Mouse (Mus musculus) layer of hippocampus, adult 2 months (tissue): ENCODE measurements around the gene Pxmp4. TPM values are rescaled to one million over a fixed set of nuclear protein-coding genes. Genes with fewer than 3 reads are reported as not detected.

Experiments
- DNase-seq, 2 experiments: peaks; one replicate each; pipeline ENCODE4 v3.0.0; 2022; ENCODE audit warnings: low spot score in 2 of 2
- H3K27ac ChIP-seq: fragments of 200-600 bp; 2 replicates; pipeline ENCODE4 v1.8.1; 2022
- H3K4me3 ChIP-seq: fragments of 200-600 bp; 2 replicates; pipeline ENCODE4 v1.8.1; 2022; ENCODE audit warnings: mild to moderate bottlenecking
- CTCF ChIP-seq: fragments of 200-600 bp; conservative IDR thresholded peaks from 2 replicates; pipeline ENCODE4 v1.8.1; 2022; ENCODE audit warnings: antibody characterized with exemption, mild to moderate bottlenecking, moderate library complexity
- total RNA-seq, 2 experiments: library from RNA; stranded (reverse); gene quantifications; 2 replicates each; pipeline ENCODE4 v1.2.3; 2021

Pxmp4 gene
- total RNA-seq, 2 experiments from 2014 or later: 10.7 to 13.7 TPM

GRCm38 (mm10) chr2:154565562-154565961, 37.9 kb downstream of the Pxmp4 start:
- H3K4me3 ChIP-seq: no peak overlapping the region
- H3K27ac ChIP-seq: no peak overlapping the region
- DNase-seq: no peak
- TF ChIP-seq CTCF: no peak

DNA sequence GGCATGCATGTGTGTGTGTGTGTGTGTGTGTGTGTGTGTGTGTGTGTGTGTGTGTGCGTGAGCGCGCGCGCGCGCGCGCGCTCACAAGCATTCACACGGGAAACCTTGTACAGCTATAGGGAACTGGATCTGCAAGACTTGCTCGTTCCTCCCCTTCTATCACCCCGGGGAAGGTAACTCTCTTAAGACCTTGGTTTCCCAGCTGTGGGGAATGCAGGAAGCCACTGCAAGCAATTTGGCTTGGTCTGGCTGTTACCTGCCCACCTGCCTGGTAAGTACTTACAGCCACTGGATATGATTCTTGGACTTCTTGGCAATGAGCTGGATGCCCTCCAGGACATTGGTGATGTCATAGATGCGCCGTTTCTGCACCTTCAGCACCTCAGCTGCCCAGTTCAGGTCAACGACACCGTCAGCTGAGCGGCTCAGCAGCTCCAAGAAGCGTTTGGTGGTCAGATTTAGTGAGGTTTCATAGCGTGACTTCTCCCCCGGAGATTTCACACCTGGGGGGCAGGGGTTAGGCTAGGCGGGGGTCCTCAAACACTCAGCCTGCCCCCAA, 39.8 kb downstream of the Pxmp4 start:
- DNase-seq: no peak
- H3K4me3 ChIP-seq: no peak overlapping the region
- no peak for TF ChIP-seq CTCF
- H3K27ac ChIP-seq: no peak overlapping the region

- peak in 1 of 2 experiments; percentile 60 for DNase-seq
- Histone ChIP-seq H3K4me3 (peak within 1 kb of the TSS; percentile 62), H3K27ac (peak within 1 kb of the TSS; percentile 82)
- TF ChIP-seq CTCF: no peak
Observed at GRCm38 (mm10) chr2:154558264-154559039, 45.1 kb downstream of the Pxmp4 start, which contains the start of gene Necab3. Necab3 (minus strand) TSS chr2:154558890.

- Histone ChIP-seq H3K4me3 (peak overlapping the region; percentile 62), H3K27ac (peak overlapping the region; percentile 82; the same call in 1 of the 2 replicates)
- no peak for TF ChIP-seq CTCF
- DNase-seq: no peak
Observed at GRCm38 (mm10) chr2:154557184-154557832, 46.2 kb downstream of the Pxmp4 start.

- DNase-seq: peak in 1 of 2 experiments; percentile 43
- TF ChIP-seq CTCF: no peak
- Histone ChIP-seq H3K27ac (peak overlapping the region; percentile 36), H3K4me3 (no peak overlapping the region)
Observed at GRCm38 (mm10) chr2:154555235-154555634, 48.3 kb downstream of the Pxmp4 start.

DNA sequence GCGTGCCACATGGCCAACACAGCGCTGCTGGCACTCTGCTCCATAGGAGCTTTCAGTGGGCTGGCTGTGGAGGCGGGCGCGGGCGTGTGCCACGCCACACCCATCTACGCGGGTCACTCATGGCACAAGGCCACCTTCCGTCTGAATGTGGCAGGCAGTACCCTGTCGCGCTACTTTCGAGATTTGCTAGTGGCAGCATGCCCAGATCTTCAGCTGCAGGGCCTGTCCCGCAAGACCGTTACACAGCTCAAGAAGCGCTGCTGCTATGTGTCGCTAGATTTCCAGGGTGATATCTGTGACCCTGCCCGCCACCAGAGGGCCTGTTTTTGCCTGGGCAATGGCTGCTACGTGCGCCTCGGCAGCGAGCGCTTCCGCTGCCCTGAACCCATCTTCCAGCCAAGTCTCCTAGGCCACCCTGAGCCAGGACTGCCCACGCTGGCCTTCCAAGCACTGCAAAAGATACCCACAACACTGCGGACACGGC, 51.0 kb downstream of the Pxmp4 start:
- Histone ChIP-seq H3K4me3 (peak overlapping the region; percentile 43), H3K27ac (peak overlapping the region; percentile 62)
- TF ChIP-seq CTCF: peak; percentile 76
- peak; percentile 49 to 64 for DNase-seq

- TF ChIP-seq CTCF: no peak
- no peak for DNase-seq
- Histone ChIP-seq H3K27ac (peak overlapping the region; percentile 62), H3K4me3 (peak overlapping the region; percentile 43)
Observed at GRCm38 (mm10) chr2:154551927-154552326, 51.6 kb downstream of the Pxmp4 start.

GRCm38 (mm10) chr2:154551476-154551875, 52.0 kb downstream of the Pxmp4 start, which contains the start of gene Actl10:
Actl10 (plus strand) TSS chr2:154551776.
- peak within 1 kb of the TSS; percentile 43 for H3K4me3 ChIP-seq
- peak within 1 kb of the TSS; percentile 62 for H3K27ac ChIP-seq
- no peak for TF ChIP-seq CTCF

GRCm38 (mm10) chr2:154550937-154551336, 52.6 kb downstream of the Pxmp4 start:
- TF ChIP-seq CTCF: no peak
- Histone ChIP-seq H3K27ac (no peak overlapping the region), H3K4me3 (no peak overlapping the region)
- no peak for DNase-seq

More at GRCm38 (mm10) chr2:154551476-154551875, 52.0 kb downstream of the Pxmp4 start, which contains the start of gene Actl10:
- DNase-seq: no peak

DNA sequence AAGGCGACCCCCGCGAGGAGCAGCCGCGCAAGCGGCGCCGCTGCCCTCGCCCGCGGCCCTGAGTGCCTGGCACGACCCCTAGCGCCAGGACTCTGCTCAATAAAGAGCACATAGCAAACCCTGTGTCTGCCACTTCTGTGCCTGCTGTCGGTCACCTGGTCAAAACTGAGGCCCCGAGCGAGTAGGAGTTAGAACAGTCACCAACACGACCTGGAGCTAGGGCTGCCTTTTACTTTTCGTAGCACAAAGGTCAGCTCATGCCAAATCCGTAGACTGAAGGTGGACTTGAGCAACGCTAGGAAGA, 53.7 kb downstream of the Pxmp4 start:
- DNase-seq: no peak
- Histone ChIP-seq H3K4me3 (peak overlapping the region; percentile 52), H3K27ac (no peak overlapping the region)
- peak; percentile 34 for TF ChIP-seq CTCF

GRCm38 (mm10) chr2:154549127-154549885, 54.2 kb downstream of the Pxmp4 start:
- peak; percentile 29 to 45 for DNase-seq
- H3K27ac ChIP-seq: peak overlapping the region; percentile 32; the same call in 1 of the 2 replicates
- peak overlapping the region; percentile 52 for H3K4me3 ChIP-seq
- TF ChIP-seq CTCF: no peak

DNA sequence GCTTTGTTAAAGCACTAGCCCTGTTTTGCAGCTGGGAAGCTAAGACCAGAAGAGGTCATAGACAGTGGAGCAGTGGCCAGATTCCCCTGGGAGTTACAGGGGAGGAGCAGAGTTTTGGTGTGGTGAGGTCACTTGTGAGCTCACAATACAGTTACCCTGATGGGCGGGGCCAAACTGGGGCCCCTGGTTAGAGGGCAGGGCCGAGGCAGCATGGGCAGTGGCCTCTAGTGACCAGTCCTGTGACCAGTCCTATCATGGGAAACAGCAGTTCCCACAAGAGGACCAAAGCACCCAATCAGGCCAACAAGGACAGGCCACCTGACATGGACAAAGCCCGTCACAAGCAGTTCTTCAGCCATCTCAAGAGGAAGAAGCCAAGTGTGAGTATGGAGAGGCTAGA, 54.8 kb downstream of the Pxmp4 start:
- no peak for TF ChIP-seq CTCF
- no peak overlapping the region for H3K4me3 ChIP-seq
- DNase-seq: no peak
- no peak overlapping the region for H3K27ac ChIP-seq
